Mouse (Mus musculus): Measurements from ENCODE around the gene Dglucy.
A peak's percentile ranks its signal among the peaks of the same experiment; 100 is the strongest.

Dglucy gene

GRCm38 (mm10) chr12:100778934-100779865 is at the start of gene Dglucy:
Dglucy (plus strand) TSS chr12:100779057.
- peak; percentile 78 for DNase-seq (ENCODE audit: low read depth, low spot score)

GRCm38 (mm10) chr12:100735156-100735555 is 43.7 kb upstream of the Dglucy start:
- no peak for DNase-seq (ENCODE audit: low read depth, low spot score)

- DNase-seq (ENCODE audit: low read depth, low spot score), result no peak
These were observed 43.3 kb upstream of the Dglucy start for GRCm38 (mm10) chr12:100735581-100735980.

DNA sequence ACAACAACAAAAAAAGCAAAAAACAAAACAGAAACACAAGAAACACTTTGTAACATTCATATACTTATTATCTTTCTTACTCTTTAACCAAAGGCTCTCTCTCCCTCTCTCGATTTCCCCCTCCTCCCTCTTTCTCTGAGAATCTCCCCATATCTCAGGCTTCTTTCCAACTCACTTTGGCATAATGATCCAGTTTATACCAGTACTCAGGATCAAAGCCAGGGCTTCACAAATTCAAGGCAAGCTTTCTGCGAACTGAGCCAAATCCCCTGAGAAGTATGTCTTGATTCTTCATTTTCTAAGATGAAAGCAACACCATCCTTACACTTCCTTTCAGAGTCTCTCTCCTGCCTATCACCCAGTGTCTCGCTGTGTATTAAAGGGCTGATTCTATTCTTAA is 40.4 kb upstream of the Dglucy start:
- no peak for DNase-seq (ENCODE audit: low read depth, low spot score)

DNA sequence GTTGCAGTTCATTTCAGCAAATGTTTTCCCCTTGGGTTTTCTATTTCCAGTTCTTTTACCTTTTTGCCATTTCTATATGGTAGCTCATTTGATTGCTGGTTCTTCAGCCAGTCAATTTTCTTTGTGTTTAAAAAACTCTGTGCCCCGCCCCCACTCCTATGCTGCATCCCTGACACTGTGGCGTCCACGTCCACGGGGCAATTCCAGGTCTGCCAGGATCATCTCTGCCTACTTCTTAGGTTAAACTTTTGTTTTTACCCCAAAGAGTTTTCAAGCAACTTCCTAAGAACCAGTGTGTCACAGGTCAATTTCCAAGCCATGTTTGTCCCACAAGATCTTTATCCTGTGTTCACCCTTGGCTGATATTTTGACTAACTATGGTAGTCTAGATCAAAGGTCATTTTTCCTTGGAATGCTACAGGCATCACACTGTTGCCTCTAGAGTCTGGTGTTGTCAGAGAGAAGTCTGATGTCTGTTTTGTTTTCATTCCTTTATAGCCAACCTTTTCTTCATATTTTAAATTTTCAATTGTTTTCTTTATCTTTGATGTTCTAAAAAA is 39.8 kb upstream of the Dglucy start:
- DNase-seq (ENCODE audit: low read depth, low spot score), result no peak

GRCm38 (mm10) chr12:100740313-100740712 is 38.5 kb upstream of the Dglucy start:
- DNase-seq (ENCODE audit: low read depth, low spot score), result no peak

DNA sequence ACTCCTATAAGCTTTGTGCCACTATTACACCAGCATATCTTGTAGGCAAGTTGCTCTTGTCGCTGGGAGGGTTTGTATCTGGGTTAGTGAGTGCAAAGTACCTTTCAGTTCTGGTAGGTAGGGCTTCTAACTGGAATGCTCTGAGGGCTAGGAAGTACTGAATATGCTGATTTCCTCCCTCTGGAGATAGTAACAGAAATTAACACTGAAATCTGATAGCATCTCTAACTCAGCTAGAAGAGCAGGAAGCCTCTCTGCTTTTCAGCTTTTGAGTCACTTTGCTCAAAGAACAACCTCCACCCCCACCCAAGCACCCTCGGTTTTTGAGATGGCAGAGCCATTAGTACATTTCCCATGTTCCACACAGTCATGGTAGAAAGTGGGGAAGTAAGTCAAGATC is 36.4 kb upstream of the Dglucy start:
- peak; percentile 36 for DNase-seq (ENCODE audit: low read depth, low spot score)

GRCm38 (mm10) chr12:100752977-100753376 is 25.9 kb upstream of the Dglucy start:
- peak; percentile 30 for DNase-seq (ENCODE audit: low read depth, low spot score)

DNA sequence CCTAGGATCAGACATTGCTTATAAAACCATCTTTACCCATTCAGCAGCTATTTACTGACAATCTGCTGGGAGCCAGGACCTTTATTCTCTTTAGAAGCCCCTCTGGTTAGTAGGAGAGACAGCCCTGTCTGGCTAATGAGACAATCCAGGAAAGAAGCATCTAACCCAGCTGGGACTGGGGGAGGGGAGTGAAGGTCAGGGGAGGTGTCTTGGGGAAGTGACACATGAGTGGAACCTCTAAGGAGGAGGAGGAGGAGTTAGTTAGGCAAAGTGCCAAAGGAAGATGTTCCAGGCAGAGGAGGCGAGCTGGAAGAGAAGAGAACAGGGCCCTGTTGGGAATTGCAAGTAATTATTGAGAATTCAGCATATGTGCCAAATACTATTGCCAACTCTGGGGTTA is 25.1 kb upstream of the Dglucy start:
- peak; percentile 20 for DNase-seq (ENCODE audit: low read depth, low spot score)

DNA sequence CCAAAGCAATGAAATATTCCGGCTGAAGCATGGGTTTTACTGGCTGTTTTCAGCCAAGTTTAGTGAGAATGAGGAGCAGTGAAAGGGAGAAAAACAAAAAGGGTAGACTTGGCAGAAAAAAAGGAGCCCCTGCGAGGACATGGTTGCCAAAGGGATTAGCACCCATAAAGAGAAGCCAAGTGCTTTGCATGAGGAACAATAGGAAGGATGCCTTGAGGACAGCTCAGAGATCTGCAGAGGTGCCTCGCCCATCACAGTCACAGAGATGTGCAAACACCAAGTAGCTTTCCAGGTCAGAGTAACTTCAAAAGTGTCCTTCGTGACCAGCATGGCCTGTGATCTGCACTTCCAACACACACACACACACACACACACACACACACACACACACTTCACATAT is 21.4 kb upstream of the Dglucy start:
- DNase-seq (ENCODE audit: low read depth, low spot score), result no peak

- no peak for DNase-seq (ENCODE audit: low read depth, low spot score)
These were observed 16.0 kb upstream of the Dglucy start for GRCm38 (mm10) chr12:100762663-100763425.

DNA sequence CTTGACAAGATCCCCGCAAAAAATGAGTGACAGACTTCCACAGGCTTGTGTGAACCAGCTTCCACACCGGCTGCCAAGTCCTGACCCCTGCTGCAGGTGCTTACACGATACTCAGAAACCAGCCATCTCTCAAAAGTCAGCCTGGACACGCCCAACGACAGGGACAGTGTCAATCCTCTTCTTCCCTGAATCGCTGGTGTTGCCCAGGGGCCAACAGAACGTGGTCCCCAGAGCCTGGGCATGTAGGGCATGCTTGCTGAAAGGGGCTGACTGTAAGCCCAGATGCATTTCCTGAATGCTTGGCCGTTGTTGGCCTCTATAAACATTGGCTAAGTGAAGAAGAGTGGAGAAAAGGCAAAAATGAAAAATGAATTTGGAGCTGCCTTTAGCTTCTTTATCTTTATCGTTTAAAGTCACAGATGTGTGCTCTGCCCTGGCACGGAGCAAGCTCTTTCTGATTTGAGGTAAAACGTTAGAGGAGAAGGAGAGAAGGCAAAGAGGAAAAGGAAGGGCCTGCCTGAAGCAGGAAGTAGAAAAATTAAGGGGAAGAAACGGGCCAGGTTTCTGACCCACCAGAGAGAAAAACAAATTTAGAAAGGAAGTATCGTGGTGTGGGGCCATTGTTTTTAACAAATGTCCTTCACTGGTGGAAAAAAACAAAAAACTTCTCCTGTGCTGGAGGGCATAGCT is 14.4 kb upstream of the Dglucy start:
- no peak for DNase-seq (ENCODE audit: low read depth, low spot score)

- DNase-seq (ENCODE audit: low read depth, low spot score), result no peak
These were observed 9.0 kb upstream of the Dglucy start for GRCm38 (mm10) chr12:100769871-100770270.

GRCm38 (mm10) chr12:100770765-100771164 is 8.1 kb upstream of the Dglucy start:
- DNase-seq (ENCODE audit: low read depth, low spot score), result no peak

DNA sequence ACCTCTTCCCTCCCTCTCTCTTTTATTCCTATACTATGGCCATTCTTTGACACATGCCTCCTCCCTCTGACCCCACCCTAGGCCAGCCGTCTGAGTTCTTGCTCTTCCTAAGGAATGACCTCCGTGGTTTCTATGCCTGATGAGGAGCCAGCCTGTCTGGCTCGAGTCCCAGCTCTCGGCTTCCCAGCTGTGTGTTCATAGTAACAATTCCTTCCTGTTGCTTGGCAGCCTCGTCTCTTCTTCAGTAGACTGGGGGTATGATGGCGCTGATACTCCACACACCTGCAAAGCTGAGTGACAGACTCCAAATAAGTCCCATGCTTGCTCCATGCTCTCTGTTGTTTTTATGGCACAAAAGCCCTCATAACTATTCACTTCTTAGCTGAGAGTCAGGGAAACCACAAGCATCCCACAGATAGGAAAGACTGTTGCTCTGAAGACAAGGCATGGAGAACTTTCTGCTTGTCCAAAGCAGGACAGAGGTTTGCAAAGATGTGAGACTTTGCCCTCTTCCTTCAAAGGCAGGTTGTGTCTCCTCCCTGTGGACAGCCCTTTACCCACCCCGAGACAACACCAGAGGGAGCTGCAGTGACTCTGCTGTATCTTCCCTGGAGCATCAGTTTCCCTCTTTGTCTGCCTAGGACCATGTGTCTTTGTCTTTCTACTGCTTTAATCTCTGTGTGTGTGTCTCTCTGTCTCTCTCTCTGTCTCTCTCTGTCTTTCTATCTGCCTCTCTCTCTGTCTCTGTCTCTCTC is 6.5 kb upstream of the Dglucy start:
- DNase-seq (ENCODE audit: low read depth, low spot score), result peak; percentile 36

DNA sequence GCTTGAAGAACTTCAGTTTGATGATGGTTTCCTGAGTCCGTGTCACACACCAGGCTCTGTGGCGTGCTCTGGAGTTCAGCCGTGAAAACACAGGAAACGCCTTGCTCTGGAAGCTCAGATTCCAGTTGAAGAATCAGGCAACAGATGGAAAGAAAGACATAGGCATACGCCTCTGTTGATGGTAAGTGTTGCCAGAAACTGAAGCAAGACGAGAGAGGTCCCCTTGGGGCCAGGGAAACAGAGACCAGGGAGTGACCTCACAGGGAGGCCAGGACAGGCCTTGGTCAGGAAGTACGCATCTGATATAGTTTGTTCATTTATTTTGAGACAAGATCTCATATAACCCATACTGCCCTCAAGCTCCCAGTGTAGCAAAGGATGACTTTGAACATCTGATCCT is 4.1 kb upstream of the Dglucy start:
- no peak for DNase-seq (ENCODE audit: low read depth, low spot score)

- no peak for DNase-seq (ENCODE audit: low read depth, low spot score)
These were observed 3.6 kb upstream of the Dglucy start for GRCm38 (mm10) chr12:100775291-100775690.

- DNase-seq (ENCODE audit: low read depth, low spot score), result no peak
These were observed 2.8 kb upstream of the Dglucy start for GRCm38 (mm10) chr12:100775911-100776581.

DNA sequence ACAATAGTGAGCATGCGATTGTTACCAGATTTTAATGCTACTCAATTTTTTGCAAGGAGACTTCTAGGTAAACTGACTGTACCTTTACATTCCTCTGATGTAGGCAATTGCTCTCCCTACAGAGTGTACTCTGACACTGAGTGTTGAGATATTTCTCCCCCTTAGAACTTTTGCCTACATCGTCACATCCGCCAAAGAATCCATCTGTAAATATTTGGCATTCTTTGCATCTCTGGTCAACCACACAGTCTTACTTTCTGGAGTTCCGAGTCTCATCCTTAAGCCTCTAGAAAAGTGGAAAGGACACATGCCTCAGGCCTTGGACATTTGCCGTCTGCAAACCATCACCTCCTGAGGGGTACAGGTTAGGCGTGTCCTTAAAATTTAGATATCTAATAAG is 1.9 kb upstream of the Dglucy start:
- DNase-seq (ENCODE audit: low read depth, low spot score), result no peak

DNA sequence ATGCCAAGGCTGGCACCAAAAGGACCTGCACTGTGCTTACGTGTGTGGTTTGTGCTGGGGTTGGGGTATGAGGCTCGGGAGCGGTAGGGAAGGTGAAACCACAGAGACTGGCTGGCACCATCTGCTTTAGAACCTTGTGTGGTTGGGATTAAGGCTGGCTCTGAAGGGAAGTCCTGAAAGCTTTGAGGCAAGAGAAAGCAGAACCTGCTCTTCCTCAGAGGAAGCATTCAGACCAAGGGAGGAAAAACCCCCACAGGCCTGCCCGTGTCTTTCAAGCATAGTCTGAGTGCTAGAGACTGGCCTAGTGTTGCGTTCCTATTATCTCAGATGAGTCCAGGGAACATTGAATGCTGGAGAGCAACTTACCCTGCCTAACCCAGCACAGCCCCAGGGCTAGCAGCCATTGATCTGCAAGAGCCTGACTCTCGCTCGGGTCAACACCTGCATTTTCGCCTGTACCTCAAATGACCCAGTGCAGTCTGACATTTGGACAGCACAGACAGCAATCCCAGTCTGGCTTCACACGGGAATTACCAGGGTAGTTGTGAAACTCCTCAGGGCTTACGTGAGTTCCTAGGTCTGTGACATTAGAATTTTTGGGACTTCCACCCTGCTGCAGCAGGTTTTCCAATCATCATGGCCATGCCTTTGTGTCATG is 452 bp upstream of the Dglucy start:
- DNase-seq (ENCODE audit: low read depth, low spot score), result no peak

Data from CD4-positive helper T cell, adult 2 months (primary cell).